Mouse (Mus musculus): ENCODE results near the gene Il11ra2.
"Not testable (repeated sequence)": the region's sequence is repeated elsewhere in the genome, so short reads cannot be mapped to it uniquely, and the experiment has no call there.

Gene Il11ra2

GRCm38 (mm10) chr4:42661793-42662192 is at the start of gene Il11ra2:
Il11ra2 (minus strand) TSS chr4:42661893.
- DNase-seq (ENCODE audit: low spot score): not testable (repeated sequence)

GRCm38 (mm10) chr4:42682183-42682524 is 20.5 kb upstream of the Il11ra2 start:
- not testable (repeated sequence) for DNase-seq (ENCODE audit: low spot score)

DNA sequence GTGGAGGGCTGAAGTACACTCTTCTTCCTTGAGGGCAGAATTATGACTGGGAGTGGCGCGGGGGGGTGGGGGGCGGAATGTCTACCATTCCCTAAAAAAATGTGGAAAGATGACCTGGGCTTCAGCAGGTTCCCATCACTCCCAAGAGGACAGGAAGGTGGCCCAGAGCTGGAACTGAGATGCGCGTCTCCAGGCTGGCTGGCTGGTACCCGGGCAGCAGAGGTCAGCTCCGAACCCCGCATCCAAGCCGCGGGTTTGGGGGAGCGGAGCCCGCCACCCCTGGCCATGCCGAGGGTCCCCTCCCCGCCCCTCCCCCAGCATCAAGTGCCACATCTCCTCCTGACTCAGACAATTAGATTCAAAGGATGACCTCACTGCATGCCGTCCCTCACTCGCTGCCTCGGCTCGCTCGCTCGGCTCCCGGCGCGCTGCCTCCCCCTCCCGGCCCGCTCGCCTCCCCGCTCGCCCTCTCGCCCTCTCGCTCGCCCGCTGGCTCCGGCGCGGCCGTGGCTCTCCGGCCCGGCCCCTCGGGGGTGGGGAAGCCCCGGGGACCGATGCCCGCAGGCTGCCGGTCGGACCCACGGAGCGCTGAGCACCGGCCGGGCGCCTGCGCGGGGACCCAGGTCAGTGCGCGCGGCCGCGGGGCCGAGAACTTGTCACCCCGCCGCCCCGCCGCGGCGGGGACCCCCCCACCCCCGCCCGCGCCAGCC is 19.9 kb upstream of the Il11ra2 start:
- not testable (repeated sequence) for DNase-seq (ENCODE audit: low spot score)

DNA sequence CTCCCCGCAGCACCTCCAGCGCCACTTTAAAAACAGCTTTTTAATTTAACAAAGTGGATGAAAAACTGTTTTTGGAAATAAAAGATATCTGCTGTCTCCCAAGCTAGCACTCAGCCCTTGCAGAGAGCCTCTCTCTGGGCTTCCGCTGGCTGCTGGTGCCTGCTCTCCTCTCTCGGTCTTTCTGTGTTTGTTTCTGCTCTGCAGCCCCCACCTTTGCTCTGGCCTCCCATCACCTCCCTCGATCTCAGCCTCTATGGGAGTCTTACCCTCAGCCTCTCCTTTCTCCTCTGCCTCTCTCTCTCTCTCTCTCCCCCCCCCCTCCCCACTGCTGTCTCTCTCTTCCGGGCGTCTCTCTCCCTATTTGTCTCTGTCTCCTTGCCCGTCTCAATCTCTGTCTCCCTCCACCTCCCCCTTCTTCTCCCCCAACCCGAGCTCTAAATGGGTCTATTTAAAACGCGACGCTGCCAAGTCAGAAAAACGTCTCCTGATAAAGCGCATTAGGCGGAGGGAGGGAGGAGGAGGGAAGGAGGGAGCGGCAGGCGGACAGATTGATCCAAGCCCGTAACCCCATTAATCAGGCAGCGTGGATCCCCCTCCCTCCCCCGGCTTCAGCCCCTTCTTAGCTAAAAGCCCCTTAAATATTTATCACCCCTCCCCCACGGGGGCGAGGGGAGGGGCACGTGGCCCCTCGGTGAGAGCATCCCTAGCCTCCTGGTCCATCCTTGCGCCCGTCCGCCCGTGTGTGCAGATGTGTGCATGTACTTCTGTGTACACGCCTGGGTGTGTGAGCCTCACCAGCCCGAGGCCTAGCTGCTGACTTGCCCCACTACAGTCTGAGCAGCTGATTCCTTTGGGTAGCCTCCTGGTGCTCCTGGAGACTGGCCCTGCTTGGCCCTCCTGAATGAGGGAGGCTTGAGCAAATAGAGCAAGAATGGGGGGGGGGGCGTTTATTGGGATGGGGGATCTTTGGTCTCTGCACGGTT is 19.0 kb upstream of the Il11ra2 start:
- DNase-seq (ENCODE audit: low spot score): not testable (repeated sequence)

DNA sequence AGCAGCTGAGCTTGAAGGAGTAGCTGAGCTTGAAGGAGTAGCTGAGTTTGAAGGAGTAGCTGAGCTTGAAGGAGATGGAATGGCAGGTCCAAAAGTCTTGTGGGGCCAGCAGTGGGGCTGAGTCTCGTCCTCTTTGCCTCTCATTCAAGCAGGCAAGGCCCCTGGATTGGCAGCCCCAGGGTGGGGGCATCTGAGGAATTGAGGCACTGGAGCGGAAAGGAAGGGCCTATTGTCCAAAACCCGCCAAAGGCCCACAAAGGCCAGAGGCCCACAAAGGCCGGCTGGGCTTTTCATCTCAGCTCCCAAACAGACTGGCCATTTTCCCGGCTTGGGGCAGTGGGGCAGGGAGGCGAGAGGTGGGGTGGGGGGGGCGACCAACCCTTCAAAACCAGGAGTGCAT is 17.7 kb upstream of the Il11ra2 start:
- DNase-seq (ENCODE audit: low spot score): not testable (repeated sequence)

- not testable (repeated sequence) for DNase-seq (ENCODE audit: low spot score)
These were observed 13.7 kb upstream of the Il11ra2 start for GRCm38 (mm10) chr4:42675415-42675814.

- DNase-seq (ENCODE audit: low spot score): not testable (repeated sequence)
These were observed 6.7 kb downstream of the Il11ra2 start, which contains the start of gene Ccl27b for GRCm38 (mm10) chr4:42654951-42655350. Ccl27b (plus strand) TSS chr4:42655251.

DNA sequence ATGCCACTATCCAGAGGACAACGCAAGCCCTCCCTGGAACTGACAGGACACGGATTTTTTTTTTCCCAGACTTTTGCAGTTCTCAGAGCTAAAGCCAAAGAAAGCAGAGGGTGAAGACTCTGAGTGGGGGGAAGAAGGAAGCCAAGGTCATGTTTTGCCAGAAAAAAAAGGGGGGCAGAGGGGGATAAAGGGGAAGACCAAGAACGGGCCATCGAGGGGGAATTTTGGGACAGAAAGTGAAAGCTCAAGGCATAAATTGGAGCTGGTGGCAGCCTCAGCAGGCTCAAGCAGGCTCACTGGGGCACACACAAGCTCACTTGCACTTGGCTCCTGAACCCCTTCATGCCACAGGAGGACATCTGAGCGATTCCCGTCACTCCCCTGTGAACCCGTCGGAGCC is 32.3 kb downstream of the Il11ra2 start, which contains the start of gene Gm2564:
Gene Gm2564 (plus strand): TSS at position 301 of the 400 bp plus-strand sequence.
- DNase-seq (ENCODE audit: low spot score): not testable (repeated sequence)

GRCm38 (mm10) chr4:42611895-42612294 is 49.8 kb downstream of the Il11ra2 start, which contains the start of gene Gm10591:
Gm10591 (plus strand) TSS chr4:42612195.
- not testable (repeated sequence) for DNase-seq (ENCODE audit: low spot score)
